Mouse (Mus musculus) c-Kit-positive CD71-positive TER-119-positive erythroid progenitor cells, embryonic 14.5 days (primary cell): ENCODE data around the gene Hnrnpa3.
"Not testable (repeated sequence)": the region's sequence is repeated elsewhere in the genome, so short reads cannot be mapped to it uniquely, and the experiment has no call there.

Experiments
- DNase-seq: peaks from one replicate; pipeline ENCODE4 v3.0.0-alpha.2; 2013; ENCODE audit warnings: low spot score

Gene Hnrnpa3

GRCm38 (mm10) chr2:75681439-75681838 is 22.4 kb downstream of the Hnrnpa3 start:
- no peak for DNase-seq

- DNase-seq = no peak
Measured at GRCm38 (mm10) chr2:75682978-75683709, 24.1 kb downstream of the Hnrnpa3 start.

- DNase-seq = no peak
Measured at GRCm38 (mm10) chr2:75684526-75684925, 25.5 kb downstream of the Hnrnpa3 start.

GRCm38 (mm10) chr2:75685458-75685861 is 26.4 kb downstream of the Hnrnpa3 start:
- DNase-seq = no peak

GRCm38 (mm10) chr2:75687040-75687749 is 28.1 kb downstream of the Hnrnpa3 start:
- DNase-seq = no peak

GRCm38 (mm10) chr2:75688901-75689300 is 29.8 kb downstream of the Hnrnpa3 start:
- DNase-seq = no peak

- DNase-seq = no peak
Measured at GRCm38 (mm10) chr2:75689482-75690158, 30.6 kb downstream of the Hnrnpa3 start.

GRCm38 (mm10) chr2:75690656-75691055 is 31.6 kb downstream of the Hnrnpa3 start:
- no peak for DNase-seq

- no peak for DNase-seq
Measured at GRCm38 (mm10) chr2:75691316-75691715, 32.3 kb downstream of the Hnrnpa3 start.

GRCm38 (mm10) chr2:75692369-75692768 is 33.3 kb downstream of the Hnrnpa3 start:
- DNase-seq = no peak

GRCm38 (mm10) chr2:75694926-75695325 is 35.9 kb downstream of the Hnrnpa3 start:
- DNase-seq = not testable (repeated sequence)

- no peak for DNase-seq
Measured at GRCm38 (mm10) chr2:75695676-75696350, 36.8 kb downstream of the Hnrnpa3 start.

- no peak for DNase-seq
Measured at GRCm38 (mm10) chr2:75696371-75696770, 37.3 kb downstream of the Hnrnpa3 start.

- DNase-seq = no peak
Measured at GRCm38 (mm10) chr2:75697222-75697621, 38.2 kb downstream of the Hnrnpa3 start.

GRCm38 (mm10) chr2:75698007-75698406 is 38.9 kb downstream of the Hnrnpa3 start:
- DNase-seq = no peak

GRCm38 (mm10) chr2:75698874-75699273 is 39.8 kb downstream of the Hnrnpa3 start:
- no peak for DNase-seq

GRCm38 (mm10) chr2:75700543-75700942 is 41.5 kb downstream of the Hnrnpa3 start:
- DNase-seq = no peak

- DNase-seq = no peak
Measured at GRCm38 (mm10) chr2:75701207-75701606, 42.1 kb downstream of the Hnrnpa3 start.

GRCm38 (mm10) chr2:75701822-75702587 is 42.9 kb downstream of the Hnrnpa3 start:
- no peak for DNase-seq

GRCm38 (mm10) chr2:75702588-75702976 is 43.5 kb downstream of the Hnrnpa3 start:
- no peak for DNase-seq

GRCm38 (mm10) chr2:75703375-75704181 is 44.5 kb downstream of the Hnrnpa3 start:
- DNase-seq = peak; percentile 82
